Mouse (Mus musculus) WW6 (cell line): ENCODE measurements around the gene Gm5141.
"Not testable (repeated sequence)": the region's sequence is repeated elsewhere in the genome, so short reads cannot be mapped to it uniquely, and the experiment has no call there.

Source experiments
- DNase-seq: peaks from one replicate; pipeline ENCODE4 v3.0.0-alpha.2; 2013; ENCODE audit warnings: low read depth, low spot score

The Gm5141 gene

GRCm38 (mm10) chr13:62785199-62786134, at the start of gene Gm5141:
Gm5141 (minus strand) TSS chr13:62785808.
- not testable (repeated sequence) for DNase-seq

DNA sequence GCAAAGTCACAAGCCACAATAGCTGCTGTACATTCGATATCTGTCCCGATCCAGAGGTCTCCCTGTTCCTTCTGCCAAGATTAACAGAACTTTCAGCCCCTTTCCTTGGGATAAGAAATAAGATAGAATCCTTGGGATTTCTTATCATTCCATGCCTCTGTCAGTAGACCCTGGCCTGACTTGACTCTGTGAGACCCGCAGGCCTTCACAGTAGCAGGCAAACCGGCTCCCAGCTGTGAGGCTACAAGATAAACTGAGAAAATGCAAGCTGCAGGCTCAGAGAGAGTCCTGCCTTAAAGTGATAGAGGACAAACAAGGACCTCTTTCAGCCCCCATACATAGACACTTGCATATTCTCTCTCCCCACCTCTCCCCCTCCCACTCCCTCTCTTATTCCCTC, 47.7 kb upstream of the Gm5141 start:
- DNase-seq: no peak

DNA sequence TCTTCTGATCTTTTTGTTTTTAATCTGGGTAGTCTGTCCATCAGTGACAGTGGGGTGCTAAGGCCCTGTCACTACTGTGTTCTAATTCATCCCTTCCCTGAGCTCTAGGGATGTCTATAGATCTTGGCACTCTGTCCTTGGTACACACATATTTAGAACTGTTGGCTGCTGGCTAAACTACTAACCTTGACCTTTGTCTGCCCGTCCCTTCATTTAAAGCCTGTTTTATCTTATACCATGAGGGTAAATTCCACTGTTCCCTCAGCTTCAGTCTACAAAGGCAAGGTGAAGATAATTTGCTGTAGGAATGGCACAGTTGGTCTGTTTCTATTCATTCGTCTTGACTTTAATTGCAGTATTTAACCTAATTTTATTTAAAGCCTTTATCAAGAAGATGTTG, 46.6 kb upstream of the Gm5141 start:
- DNase-seq: no peak

DNA sequence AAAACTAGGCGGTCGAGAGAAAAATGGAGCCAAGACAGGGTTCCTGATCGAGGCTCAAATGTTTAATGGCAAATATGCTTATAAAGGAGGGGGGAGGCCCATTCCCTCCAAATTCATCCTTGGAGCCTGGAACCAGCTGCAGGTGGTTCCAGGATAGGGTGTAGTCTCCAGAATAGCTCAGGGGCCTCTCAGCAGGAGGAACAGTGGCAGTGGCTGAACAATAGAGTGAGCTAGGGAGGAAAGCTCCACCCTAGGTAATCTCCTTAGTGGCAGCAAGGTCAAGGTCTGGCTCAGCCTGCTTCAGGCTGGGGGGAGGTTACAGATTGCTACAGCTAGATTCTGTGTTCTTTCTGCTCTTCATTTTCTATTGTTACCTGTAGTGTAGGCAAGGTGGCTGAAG, 30.1 kb upstream of the Gm5141 start:
- DNase-seq: not testable (repeated sequence)

DNA sequence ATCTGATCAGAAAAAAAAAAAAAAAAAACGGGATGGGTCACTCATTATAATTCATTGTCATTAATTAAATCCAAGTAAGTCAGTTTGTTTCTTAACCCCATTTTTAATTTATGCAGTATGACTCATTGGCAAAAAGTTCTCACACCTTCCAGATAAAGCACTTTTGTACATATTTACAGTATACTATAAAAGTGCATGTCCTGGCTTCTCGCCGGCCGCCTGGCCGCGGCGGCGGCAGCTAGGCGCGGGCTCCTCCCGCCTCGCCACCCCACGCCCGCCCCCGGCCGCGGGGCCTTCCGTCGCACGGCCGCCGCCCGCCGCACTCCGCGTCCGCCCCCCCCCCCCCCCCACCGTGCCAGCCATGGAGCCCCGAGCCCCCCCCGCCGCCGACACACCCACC, 27.1 kb upstream of the Gm5141 start:
- no peak for DNase-seq

DNA sequence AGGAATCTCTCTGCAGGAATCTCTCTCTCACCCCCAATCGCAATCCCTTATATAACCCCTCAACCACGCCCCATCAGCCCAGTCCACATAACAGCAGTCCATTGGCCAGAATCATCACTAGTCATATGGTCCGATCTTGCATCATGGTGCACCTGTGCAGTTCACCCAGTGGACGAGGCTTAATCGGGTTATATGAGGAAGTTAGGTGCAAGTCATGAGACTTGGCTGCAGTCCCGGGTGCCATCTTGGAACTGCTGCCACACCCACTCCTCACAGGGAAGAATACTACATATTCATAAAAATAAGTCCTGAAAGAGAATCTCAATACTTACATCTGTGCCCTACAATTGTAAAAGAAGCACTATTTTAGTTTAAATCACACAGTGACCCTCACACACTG, 22.4 kb upstream of the Gm5141 start:
- DNase-seq: not testable (repeated sequence)

- DNase-seq: not testable (repeated sequence)
These were observed 506 bp upstream of the Gm5141 start for GRCm38 (mm10) chr13:62786135-62786493.

DNA sequence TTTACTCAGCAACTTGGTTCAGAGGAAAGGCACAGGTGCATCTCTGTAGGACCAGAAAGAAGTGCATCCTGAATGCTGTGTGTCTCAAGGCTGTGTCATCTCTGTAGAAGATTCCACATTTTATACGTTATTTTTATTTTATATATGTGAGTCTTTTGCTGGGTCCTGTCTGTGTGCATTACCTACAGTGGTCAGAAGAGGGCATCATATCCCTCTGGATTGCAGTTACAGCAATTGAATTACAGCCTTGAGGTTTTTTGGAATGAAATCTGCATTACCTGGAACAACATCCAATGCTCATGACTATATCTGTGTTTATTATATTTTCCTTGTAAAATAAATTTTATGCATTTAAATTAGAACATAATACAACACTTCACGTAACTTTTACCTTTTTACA, 21.8 kb downstream of the Gm5141 start:
- not testable (repeated sequence) for DNase-seq

DNA sequence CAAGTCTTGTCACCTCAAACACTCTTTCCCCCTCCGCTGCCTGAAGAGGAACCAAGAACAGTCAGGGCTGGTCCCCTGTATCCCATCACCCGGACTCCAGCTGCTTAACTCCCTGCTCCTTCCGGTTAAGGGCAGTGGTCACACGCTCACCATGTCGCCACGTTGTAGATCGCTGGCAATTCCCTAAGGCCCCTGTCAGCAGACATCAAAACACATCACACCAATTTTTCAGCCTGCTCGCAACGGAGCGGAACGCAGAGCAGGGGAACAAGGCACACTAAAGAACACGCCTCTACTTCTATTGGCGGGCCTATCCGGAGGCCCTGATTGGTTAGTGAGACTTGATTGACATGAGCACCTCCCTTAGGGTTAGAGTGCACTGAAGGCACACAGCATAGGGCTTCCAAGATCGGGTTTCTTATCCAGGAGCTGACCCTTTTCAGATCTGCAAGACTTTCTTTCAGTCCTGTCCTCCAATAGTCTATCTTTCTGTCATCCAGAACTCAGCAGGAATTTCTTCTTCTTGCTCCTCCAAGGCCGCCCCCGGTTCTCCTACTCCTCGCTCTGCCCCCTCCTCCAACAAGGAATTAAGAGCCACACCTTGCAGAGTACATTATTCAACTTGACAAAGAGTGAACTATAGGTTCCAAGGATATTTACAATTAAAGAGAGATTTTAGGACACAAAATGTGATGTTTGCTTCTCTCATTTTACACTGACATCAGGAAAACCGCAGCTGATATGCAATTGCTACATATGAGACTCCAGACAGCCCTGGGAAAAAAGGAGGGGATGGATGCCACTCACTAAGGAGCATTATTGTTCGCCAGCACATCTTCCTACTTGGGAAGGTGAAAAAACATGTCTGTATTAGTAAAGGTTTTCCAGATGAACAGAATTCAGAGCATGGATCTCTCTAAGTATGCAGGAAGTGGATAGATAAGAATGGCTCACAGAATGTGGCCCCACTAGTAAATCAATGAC, 24.9 kb downstream of the Gm5141 start, which contains the start of gene Platr25:
Platr25 (minus strand) TSS at position 278 of the 984 bp plus-strand sequence.
- peak; percentile 26 for DNase-seq

- DNase-seq: no peak
These were observed 52.3 kb downstream of the Gm5141 start for GRCm38 (mm10) chr13:62733322-62733721.
